Mouse (Mus musculus) thymus, adult 2 months (tissue): ENCODE measurements around the gene A930009A15Rik. TPM values are rescaled to one million over a fixed set of nuclear protein-coding genes. Genes with fewer than 3 reads are reported as not detected.

Experiments used
- DNase-seq: peaks from one replicate; pipeline ENCODE4 v3.0.0; 2021
- H3K27ac ChIP-seq: fragments of 200-500 bp; 2 replicates; pipeline ENCODE4 v1.5.1; 2012; ENCODE audit warnings: low read length, control low read depth; ENCODE audit not compliant: control insufficient read depth, insufficient read depth
- H3K27me3 ChIP-seq: fragments of 200-500 bp; 2 replicates; pipeline ENCODE4 v1.6.1; 2012; ENCODE audit warnings: mild to moderate bottlenecking, low read length, moderate library complexity, mixed read lengths; ENCODE audit not compliant: control insufficient read depth, insufficient read depth
- H3K36me3 ChIP-seq: fragments of 200-500 bp; 2 replicates; pipeline ENCODE4 v1.6.1; 2012; ENCODE audit warnings: mild to moderate bottlenecking, low read length, moderate library complexity; ENCODE audit not compliant: control insufficient read depth, insufficient read depth
- H3K4me1 ChIP-seq: fragments of 200-500 bp; replicated peaks from 2 replicates; pipeline ENCODE4 v1.6.1; 2012; ENCODE audit warnings: low read length; ENCODE audit not compliant: control insufficient read depth, insufficient read depth
- H3K4me3 ChIP-seq: fragments of 200-500 bp; 2 replicates; pipeline ENCODE4 v1.5.1; 2012; ENCODE audit warnings: mild to moderate bottlenecking, low read length, control low read depth, moderate library complexity; ENCODE audit not compliant: control insufficient read depth, insufficient read depth
- CTCF ChIP-seq: fragments of 200-500 bp; IDR thresholded peaks from 2 replicates; pipeline ENCODE4 v1.5.1; 2012; ENCODE audit warnings: mild to moderate bottlenecking, control low read depth, low read length, moderate library complexity, borderline replicate concordance; ENCODE audit not compliant: control insufficient read depth, poor library complexity, insufficient read depth; ENCODE audit errors: extremely low read depth
- POLR2A ChIP-seq: fragments of 200-500 bp; IDR thresholded peaks from 2 replicates; pipeline ENCODE4 v1.6.1; 2012; ENCODE audit warnings: mild to moderate bottlenecking, low read length, control low read depth, moderate library complexity; ENCODE audit not compliant: control insufficient read depth, poor library complexity, insufficient read depth; ENCODE audit errors: extremely low read depth
- WGBS: fragments of 180-500 bp; shearing (Covaris S2); methylation state at CpG from one replicate; pipeline ENCODE4 v1.1.7; 2018; 5-methylcytosine and 5-hydroxymethylcytosine counted together
- polyA plus RNA-seq: library from polyadenylated mRNA; depleted of rRNA; stranded (reverse); fragments of >200 nt; gene quantifications from 2 replicates; pipeline ENCODE4 v1.2.3, GENCODE M21; 2012; rRNA removed

A930009A15Rik gene
- polyA plus RNA-seq, 1 experiment, result not detected

DNA sequence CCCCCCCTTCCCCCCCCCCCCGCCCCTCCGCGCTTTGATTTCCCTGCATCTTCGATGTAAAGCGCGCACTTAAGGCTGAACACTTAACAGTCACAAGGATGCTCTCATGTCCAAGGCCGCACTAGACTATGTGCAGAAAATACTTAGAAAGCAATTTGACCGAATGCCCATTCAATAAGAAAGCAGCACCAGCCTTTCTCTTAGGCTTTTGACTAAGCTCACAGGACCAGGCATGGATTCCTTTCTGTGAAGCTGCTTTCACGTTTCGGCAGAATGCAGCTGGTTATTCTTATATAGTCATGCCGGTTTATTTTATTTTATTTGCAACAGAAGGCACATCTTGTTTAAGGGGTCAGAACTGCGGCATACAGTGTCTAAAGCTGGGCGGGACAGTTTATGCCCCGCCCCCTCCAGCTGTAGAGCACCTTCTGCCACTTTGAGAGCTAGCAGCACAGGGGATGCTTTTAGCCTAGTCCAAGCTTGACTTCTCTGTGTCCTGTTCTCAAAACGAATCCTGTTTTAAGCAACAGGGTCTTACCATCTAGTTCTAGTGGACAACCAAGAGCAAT lies 48.6 kb downstream of the A930009A15Rik start:
- TF ChIP-seq CTCF (no peak), POLR2A (no peak)
- no peaks in the 10 kb centered on the region for H3K4me1 ChIP-seq
- no peak overlapping the region for H3K27ac ChIP-seq
- no peaks in the 10 kb centered on the region for H3K27me3 ChIP-seq
- 28% methylated on average over 15 of the region's 15 CpGs for WGBS
- no peaks in the 10 kb centered on the region for H3K36me3 ChIP-seq
- no peak for DNase-seq
- H3K4me3 ChIP-seq, result no peak overlapping the region

GRCm38 (mm10) chr10:115623481-115623880 lies 53.7 kb downstream of the A930009A15Rik start:
- Histone ChIP-seq H3K27ac (no peak overlapping the region), H3K27me3 (no peaks in the 10 kb centered on the region), H3K4me1 (no peaks in the 10 kb centered on the region), H3K4me3 (no peak overlapping the region), H3K36me3 (no peaks in the 10 kb centered on the region)
- DNase-seq, result no peak
- TF ChIP-seq POLR2A (no peak), CTCF (no peak)
- 74% methylated on average over 7 of the region's 7 CpGs for WGBS

- no peak for TF ChIP-seq CTCF
- TF ChIP-seq POLR2A, result no peak
- Histone ChIP-seq H3K4me1 (no peaks in the 10 kb centered on the region), H3K27me3 (no peaks in the 10 kb centered on the region), H3K27ac (no peak overlapping the region), H3K36me3 (no peaks in the 10 kb centered on the region), H3K4me3 (no peak overlapping the region)
- WGBS, result 44% methylated on average over 15 of the region's 15 CpGs
- peak; percentile 5 for DNase-seq
Measured at GRCm38 (mm10) chr10:115623956-115624671, 54.3 kb downstream of the A930009A15Rik start.

DNA sequence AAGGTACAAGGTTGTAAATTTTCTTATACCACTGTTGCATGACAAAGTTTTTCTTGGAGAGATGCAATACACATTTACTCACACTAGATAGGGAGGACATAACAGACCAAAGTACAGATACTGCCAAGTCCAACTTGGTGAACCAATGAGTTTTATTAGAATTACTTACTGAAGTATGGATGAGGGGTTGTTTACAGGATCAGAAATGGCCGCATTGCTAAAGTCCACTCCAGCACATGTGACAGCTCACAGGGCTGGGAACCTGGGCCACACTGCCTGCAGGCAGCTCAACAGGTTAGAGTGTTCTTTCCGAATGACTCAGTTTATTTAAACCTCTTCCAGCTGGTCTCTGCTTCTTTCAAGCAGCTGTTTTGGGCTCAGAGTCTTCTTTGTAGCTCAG lies 55.2 kb downstream of the A930009A15Rik start:
- no peak for DNase-seq
- Histone ChIP-seq H3K27me3 (no peaks in the 10 kb centered on the region), H3K27ac (no peak overlapping the region), H3K4me3 (no peak overlapping the region), H3K4me1 (no peaks in the 10 kb centered on the region), H3K36me3 (no peaks in the 10 kb centered on the region)
- TF ChIP-seq CTCF (no peak), POLR2A (no peak)
- WGBS, result 96% methylated on average over 2 of the region's 2 CpGs

DNA sequence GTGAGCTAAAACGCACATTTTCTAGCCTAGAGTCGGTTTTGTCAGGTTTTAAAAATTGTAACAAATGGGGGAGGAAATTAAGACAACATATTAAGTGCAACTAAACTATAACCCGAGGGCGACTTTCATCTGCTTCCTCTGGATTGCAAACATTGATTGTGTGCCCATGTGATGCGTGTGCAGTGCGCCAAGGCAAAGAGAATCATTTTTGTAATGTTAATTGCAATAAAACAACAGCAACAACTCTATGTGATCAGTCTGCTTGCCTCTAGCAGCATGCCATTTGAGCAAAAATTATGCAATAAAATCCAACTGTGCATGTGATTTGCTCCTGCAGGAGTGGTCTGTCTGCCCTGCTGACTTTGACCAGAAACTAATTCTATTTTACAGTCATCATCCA lies 56.9 kb downstream of the A930009A15Rik start:
- no peak for DNase-seq
- Histone ChIP-seq H3K4me3 (no peak overlapping the region), H3K4me1 (no peaks in the 10 kb centered on the region), H3K27ac (no peak overlapping the region), H3K27me3 (no peaks in the 10 kb centered on the region), H3K36me3 (no peaks in the 10 kb centered on the region)
- TF ChIP-seq POLR2A (no peak), CTCF (no peak)
- 93% methylated on average over 6 of the region's 6 CpGs for WGBS

Other genes with a start within 250 kb of the A930009A15Rik start
- 28.5 and 31.1 TPM in 2 replicates for gene Tmem19, start 207.5 kb upstream of the A930009A15Rik start, polyA plus RNA-seq
- 9.1 and 9.8 TPM in 2 replicates for gene Thap2, start 185.5 kb upstream of the A930009A15Rik start, polyA plus RNA-seq
- gene Zfc3h1, start 185.0 kb upstream of the A930009A15Rik start, polyA plus RNA-seq, result 32.7 and 46.8 TPM in 2 replicates
- 0.08 and 0.15 TPM in 2 replicates for gene Lgr5, start 17.8 kb downstream of the A930009A15Rik start, polyA plus RNA-seq
- 0.59 and 1.1 TPM in 2 replicates for gene Tspan8, start 246.8 kb downstream of the A930009A15Rik start, polyA plus RNA-seq